Mouse (Mus musculus): Measurements from ENCODE around the gene Ms4a13. TPM values are rescaled to one million over a fixed set of nuclear protein-coding genes. Genes with fewer than 3 reads are reported as not detected.
"Not testable (repeated sequence)": the region's sequence is repeated elsewhere in the genome, so short reads cannot be mapped to it uniquely, and the experiment has no call there.

Ms4a13 gene
- total and polyA plus RNA-seq, 3 experiments, result not detected

GRCm38 (mm10) chr19:11129702-11130101, 66.8 kb downstream of the Ms4a13 start:
- Histone ChIP-seq H3K4me3 (ENCODE audit: control insufficient read depth in 1 of 2, insufficient read depth in 1 of 2, low read depth in 2 of 2, low read length in 2 of 2) (no peak overlapping the region), H3K36me3 (ENCODE audit: control insufficient read depth in 1 of 2, insufficient read depth in 2 of 2, low read length in 2 of 2) (no peaks in the 10 kb centered on the region), H3K27ac (ENCODE audit: control insufficient read depth, low read depth, low read length) (no peak overlapping the region), H3K4me1 (ENCODE audit: control insufficient read depth in 1 of 2, insufficient read depth in 2 of 2, low read length in 2 of 2) (no peaks in the 10 kb centered on the region), H3K27me3 (ENCODE audit: control insufficient read depth in 1 of 2, insufficient read depth in 2 of 2, low read length in 2 of 2) (peaks cover 0 to 2% of the 10 kb centered on the region in 2 experiments; a peak in 1 of 4 replicates), H3K9me3 (replicated peaks; ENCODE audit: insufficient read depth, low read length) (no peaks in the 10 kb centered on the region), H3K9ac (ENCODE audit: control insufficient read depth, low read depth, low read length, poor library complexity, severe bottlenecking) (no peak overlapping the region), H3K79me2 (ENCODE audit: control insufficient read depth, insufficient read depth, low read length, poor library complexity) (no peaks in the 10 kb centered on the region)
- no peak for TF ChIP-seq POLR2A (IDR thresholded peaks at IDR 0.05; ENCODE audit: control insufficient read depth in 1 of 2, insufficient read depth in 1 of 2, low read depth in 1 of 2, low read length in 2 of 2, poor library complexity in 1 of 2)
- no peak for TF ChIP-seq SIN3A (IDR thresholded peaks at IDR 0.05; ENCODE audit: low read length)
- TF ChIP-seq RAD21 (IDR thresholded peaks at IDR 0.05; ENCODE audit: low read depth, low read length), result no peak
- TF ChIP-seq CHD2 (IDR thresholded peaks at IDR 0.05; ENCODE audit: low read length), result no peak
- no peak for TF ChIP-seq EP300 (IDR thresholded peaks at IDR 0.05; ENCODE audit: low read depth in 1 of 2, low read length in 2 of 2)
- TF ChIP-seq MEF2A (IDR thresholded peaks at IDR 0.05; ENCODE audit: extremely low read depth, insufficient replicate concordance, low read depth, low read length, poor library complexity, severe bottlenecking), result no peak
- DNase-seq (ENCODE audit: low read depth, low spot score), result no peak

DNA sequence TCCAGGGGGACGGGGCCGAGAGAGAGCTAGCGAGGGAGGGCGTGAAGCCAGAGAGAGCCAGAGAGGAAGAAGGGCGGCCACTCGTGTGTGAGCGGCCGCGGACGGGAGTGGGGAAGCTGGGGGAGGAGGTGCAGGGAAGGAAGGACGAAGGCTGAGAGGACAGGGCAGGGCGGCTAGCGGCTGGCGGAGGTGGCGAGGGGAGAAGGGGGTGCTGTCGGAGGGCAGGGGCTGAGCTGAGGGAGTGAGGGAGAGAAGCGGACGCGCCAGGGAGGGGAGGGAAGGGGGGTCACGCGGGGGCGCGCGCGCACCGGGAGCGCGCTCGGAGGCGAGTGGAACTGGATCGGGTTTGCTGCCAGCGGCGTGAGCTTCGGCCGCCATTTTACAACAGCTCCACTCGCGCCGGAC, 75.5 kb downstream of the Ms4a13 start:
- H3K9ac ChIP-seq (ENCODE audit: control insufficient read depth, low read depth, low read length, poor library complexity, severe bottlenecking); H3K27me3 ChIP-seq (ENCODE audit: control insufficient read depth in 1 of 2, insufficient read depth in 2 of 2, low read length in 2 of 2); H3K27ac ChIP-seq (ENCODE audit: control insufficient read depth, low read depth, low read length); H3K36me3 ChIP-seq (ENCODE audit: control insufficient read depth in 1 of 2, insufficient read depth in 2 of 2, low read length in 2 of 2); H3K9me3 ChIP-seq (replicated peaks; ENCODE audit: insufficient read depth, low read length); H3K79me2 ChIP-seq (ENCODE audit: control insufficient read depth, insufficient read depth, low read length, poor library complexity); DNase-seq (ENCODE audit: low read depth, low spot score); H3K4me1 ChIP-seq (ENCODE audit: control insufficient read depth in 1 of 2, insufficient read depth in 2 of 2, low read length in 2 of 2); H3K4me3 ChIP-seq (ENCODE audit: control insufficient read depth in 1 of 2, insufficient read depth in 1 of 2, low read depth in 2 of 2, low read length in 2 of 2): not testable (repeated sequence)

Other genes starting within 250 kb of the Ms4a13 start
- gene Ccdc86, start 247.5 kb downstream of the Ms4a13 start, total RNA-seq (2012; rRNA removed), result 20.2 and 29.5 TPM in 2 replicates
- gene Ccdc86, start 247.5 kb downstream of the Ms4a13 start, polyA plus RNA-seq (2012; ENCODE audit: insufficient read depth in 1 of 2, insufficient read length in 2 of 2, low read depth in 1 of 2, low replicate concordance in 2 of 2, missing spikeins in 1 of 2), result 10 to 100 TPM in 1 of 2 experiments, not detected in 1; 50.9 TPM
- not detected in 2 replicates for gene Ms4a10, start 222.1 kb downstream of the Ms4a13 start, total RNA-seq (2012; rRNA removed)
- not detected for gene Ms4a10, start 222.1 kb downstream of the Ms4a13 start, polyA plus RNA-seq (2012; ENCODE audit: insufficient read depth in 1 of 2, insufficient read length in 2 of 2, low read depth in 1 of 2, low replicate concordance in 2 of 2, missing spikeins in 1 of 2)
- not detected in 2 replicates for gene Ms4a15, start 203.5 kb downstream of the Ms4a13 start, total RNA-seq (2012; rRNA removed)
- not detected for gene Ms4a15, start 203.5 kb downstream of the Ms4a13 start, polyA plus RNA-seq (2012; ENCODE audit: insufficient read depth in 1 of 2, insufficient read length in 2 of 2, low read depth in 1 of 2, low replicate concordance in 2 of 2, missing spikeins in 1 of 2)
- gene Ms4a18, start 178.7 kb downstream of the Ms4a13 start, total RNA-seq (2012; rRNA removed), result not detected in 2 replicates
- not detected for gene Ms4a18, start 178.7 kb downstream of the Ms4a13 start, polyA plus RNA-seq (2012; ENCODE audit: insufficient read depth in 1 of 2, insufficient read length in 2 of 2, low read depth in 1 of 2, low replicate concordance in 2 of 2, missing spikeins in 1 of 2)
- gene Ms4a8a, start 115.6 kb downstream of the Ms4a13 start, total RNA-seq (2012; rRNA removed), result not detected in 2 replicates
- not detected for gene Ms4a8a, start 115.6 kb downstream of the Ms4a13 start, polyA plus RNA-seq (2012; ENCODE audit: insufficient read depth in 1 of 2, insufficient read length in 2 of 2, low read depth in 1 of 2, low replicate concordance in 2 of 2, missing spikeins in 1 of 2)
- gene 1700017D01Rik, start 65.9 kb downstream of the Ms4a13 start, total RNA-seq (2012; rRNA removed), result not detected in 2 replicates
- gene 1700017D01Rik, start 65.9 kb downstream of the Ms4a13 start, polyA plus RNA-seq (2012; ENCODE audit: insufficient read depth in 1 of 2, insufficient read length in 2 of 2, low read depth in 1 of 2, low replicate concordance in 2 of 2, missing spikeins in 1 of 2), result not detected
- gene 1700025F22Rik, start 31.4 kb downstream of the Ms4a13 start, total RNA-seq (2012; rRNA removed), result not detected in 2 replicates
- not detected for gene 1700025F22Rik, start 31.4 kb downstream of the Ms4a13 start, polyA plus RNA-seq (2012; ENCODE audit: insufficient read depth in 1 of 2, insufficient read length in 2 of 2, low read depth in 1 of 2, low replicate concordance in 2 of 2, missing spikeins in 1 of 2)
- gene Ms4a12, start 35.7 kb upstream of the Ms4a13 start, total RNA-seq (2012; rRNA removed), result not detected in 2 replicates
- not detected for gene Ms4a12, start 35.7 kb upstream of the Ms4a13 start, polyA plus RNA-seq (2012; ENCODE audit: insufficient read depth in 1 of 2, insufficient read length in 2 of 2, low read depth in 1 of 2, low replicate concordance in 2 of 2, missing spikeins in 1 of 2)
- not detected in 2 replicates for gene Ms4a1, start 69.5 kb upstream of the Ms4a13 start, total RNA-seq (2012; rRNA removed)
- gene Ms4a1, start 69.5 kb upstream of the Ms4a13 start, polyA plus RNA-seq (2012; ENCODE audit: insufficient read depth in 1 of 2, insufficient read length in 2 of 2, low read depth in 1 of 2, low replicate concordance in 2 of 2, missing spikeins in 1 of 2), result not detected
- not detected in 2 replicates for gene Ms4a5, start 87.1 kb upstream of the Ms4a13 start, total RNA-seq (2012; rRNA removed)
- gene Ms4a5, start 87.1 kb upstream of the Ms4a13 start, polyA plus RNA-seq (2012; ENCODE audit: insufficient read depth in 1 of 2, insufficient read length in 2 of 2, low read depth in 1 of 2, low replicate concordance in 2 of 2, missing spikeins in 1 of 2), result not detected
- gene Ms4a14, start 117.7 kb upstream of the Ms4a13 start, total RNA-seq (2012; rRNA removed), result not detected in 2 replicates
- gene Ms4a14, start 117.7 kb upstream of the Ms4a13 start, polyA plus RNA-seq (2012; ENCODE audit: insufficient read depth in 1 of 2, insufficient read length in 2 of 2, low read depth in 1 of 2, low replicate concordance in 2 of 2, missing spikeins in 1 of 2), result not detected
- not detected in 2 replicates for gene Ms4a7, start 139.4 kb upstream of the Ms4a13 start, total RNA-seq (2012; rRNA removed)
- not detected for gene Ms4a7, start 139.4 kb upstream of the Ms4a13 start, polyA plus RNA-seq (2012; ENCODE audit: insufficient read depth in 1 of 2, insufficient read length in 2 of 2, low read depth in 1 of 2, low replicate concordance in 2 of 2, missing spikeins in 1 of 2)
- not detected in 2 replicates for gene Ms4a4a, start 178.8 kb upstream of the Ms4a13 start, total RNA-seq (2012; rRNA removed)
- gene Ms4a4a, start 178.8 kb upstream of the Ms4a13 start, polyA plus RNA-seq (2012; ENCODE audit: insufficient read depth in 1 of 2, insufficient read length in 2 of 2, low read depth in 1 of 2, low replicate concordance in 2 of 2, missing spikeins in 1 of 2), result not detected
- gene Ms4a4c, start 208.0 kb upstream of the Ms4a13 start, total RNA-seq (2012; rRNA removed), result not detected in 2 replicates
- not detected for gene Ms4a4c, start 208.0 kb upstream of the Ms4a13 start, polyA plus RNA-seq (2012; ENCODE audit: insufficient read depth in 1 of 2, insufficient read length in 2 of 2, low read depth in 1 of 2, low replicate concordance in 2 of 2, missing spikeins in 1 of 2)
- gene Ms4a4b, start 246.8 kb upstream of the Ms4a13 start, total RNA-seq (2012; rRNA removed), result not detected in 2 replicates
- not detected for gene Ms4a4b, start 246.8 kb upstream of the Ms4a13 start, polyA plus RNA-seq (2012; ENCODE audit: insufficient read depth in 1 of 2, insufficient read length in 2 of 2, low read depth in 1 of 2, low replicate concordance in 2 of 2, missing spikeins in 1 of 2)

Data from MEL (cell line).